Mouse (Mus musculus) kidney, embryonic 14.5 days (tissue): ENCODE results near the gene Setd1b. TPM values are rescaled to one million over a fixed set of nuclear protein-coding genes. Genes with fewer than 3 reads are reported as not detected.

ENCODE experiments used
- ATAC-seq: fragments of 200-750 bp; cut with Nextera tagmentation; 2 replicates; pipeline ENCODE4 v1.8.0; 2017; ENCODE audit warnings: moderate number of reproducible peaks, mild to moderate bottlenecking, moderate TSS enrichment, moderate library complexity; ENCODE audit not compliant: low FRiP score, low TSS enrichment
- H3K27ac ChIP-seq: fragments of 300-500 bp; sonication (generic); 2 replicates; pipeline ENCODE4 v1.5.1; 2014; ENCODE audit warnings: low read depth, mild to moderate bottlenecking, low read length, moderate library complexity, mixed read lengths
- H3K27me3 ChIP-seq: fragments of 300-500 bp; sonication (generic); 2 replicates; pipeline ENCODE4 v1.6.1; 2014; ENCODE audit warnings: mild to moderate bottlenecking, low read length; ENCODE audit not compliant: control insufficient read depth, insufficient read depth
- H3K36me3 ChIP-seq: fragments of 300-500 bp; sonication (generic); 2 replicates; pipeline ENCODE4 v1.6.1; 2014; ENCODE audit warnings: low read length, mixed read lengths; ENCODE audit not compliant: control insufficient read depth, insufficient read depth
- H3K4me1 ChIP-seq: fragments of 300-500 bp; sonication (generic); 2 replicates; pipeline ENCODE4 v1.6.1; 2014; ENCODE audit warnings: low read length, mixed read lengths; ENCODE audit not compliant: control insufficient read depth, insufficient read depth
- H3K4me2 ChIP-seq: fragments of 300-500 bp; sonication (generic); replicated peaks from 2 replicates; pipeline ENCODE4 v1.6.1; 2014; ENCODE audit warnings: low read depth, mild to moderate bottlenecking, low read length
- H3K4me3 ChIP-seq: fragments of 300-500 bp; sonication (generic); 2 replicates; pipeline ENCODE4 v1.5.1; 2014; ENCODE audit warnings: mild to moderate bottlenecking, low read length
- H3K9ac ChIP-seq: fragments of 300-500 bp; sonication (generic); 2 replicates; pipeline ENCODE4 v1.6.1; 2014; ENCODE audit warnings: low read depth, mild to moderate bottlenecking, low read length, moderate library complexity
- H3K9me3 ChIP-seq: fragments of 300-500 bp; sonication (generic); 2 replicates; pipeline ENCODE4 v1.6.1; 2016; ENCODE audit warnings: low read length; ENCODE audit not compliant: control insufficient read depth
- WGBS: fragments of 180-500 bp; shearing (Covaris S2); extraction: QIAGEN DNeasy Blood & Tissue Kit; methylation state at CpG from one replicate; pipeline ENCODE4 v1.1.7; 2014; 5-methylcytosine and 5-hydroxymethylcytosine counted together
- polyA plus RNA-seq: library from polyadenylated mRNA; unstranded; fragments of >200 nt; fragmentation: Nextera tagmentation; extraction: Ambion mirVana; gene quantifications from 2 replicates; pipeline ENCODE4 v1.2.1, GENCODE M21; 2014

The Setd1b gene
- polyA plus RNA-seq, 1 experiment from 2014 or later, result 16.7 TPM

DNA sequence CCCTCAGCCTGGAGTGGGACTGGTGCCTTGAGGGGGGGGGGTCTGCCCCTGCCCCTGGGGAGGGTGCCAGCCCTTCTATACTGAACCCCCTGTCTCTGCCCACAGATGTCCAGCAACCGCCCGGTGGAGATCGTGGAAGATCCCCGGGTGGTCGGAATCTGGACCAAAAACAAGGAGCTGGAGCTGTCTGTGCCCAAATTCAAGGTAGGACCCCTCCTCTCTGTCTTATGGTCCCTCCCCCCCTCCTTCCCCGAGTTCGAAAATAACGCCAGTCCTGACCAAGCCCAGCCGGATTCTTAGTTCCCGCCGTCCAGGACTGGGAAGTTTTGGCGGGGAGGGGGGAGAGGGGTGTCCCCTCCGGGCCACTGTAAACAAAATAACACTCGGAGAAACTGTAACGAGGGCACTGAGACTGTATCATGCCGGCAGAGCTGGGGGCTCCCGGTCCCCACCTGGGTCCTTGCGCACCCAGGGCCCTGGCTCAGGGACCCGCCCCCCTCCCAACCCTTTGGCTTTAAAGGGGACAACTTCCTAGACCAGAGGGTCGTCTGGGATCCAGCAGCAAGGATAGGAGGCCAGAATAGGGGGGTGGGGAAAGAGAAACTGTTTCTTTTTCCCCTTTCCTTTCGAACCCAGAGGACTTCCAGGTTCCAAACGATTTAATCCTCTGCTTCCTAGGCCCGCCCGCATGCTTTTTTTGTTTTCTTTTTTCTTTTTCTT lies 1.4 kb downstream of the Setd1b start:
- H3K4me2 ChIP-seq, result peak overlapping the region; percentile 100
- H3K27me3 ChIP-seq, result no peaks in the 10 kb centered on the region
- ATAC-seq, result no peak
- H3K27ac ChIP-seq, result peak overlapping the region; percentile 100
- H3K4me3 ChIP-seq, result peak overlapping the region; percentile 96
- H3K9ac ChIP-seq, result peak overlapping the region; percentile 100
- WGBS, result under 1% methylated on average over 21 of the region's 24 CpGs
- H3K9me3 ChIP-seq, result no peaks in the 10 kb centered on the region
- H3K36me3 ChIP-seq, result peaks cover 32% of the 10 kb centered on the region
- peaks cover 16% of the 10 kb centered on the region for H3K4me1 ChIP-seq

DNA sequence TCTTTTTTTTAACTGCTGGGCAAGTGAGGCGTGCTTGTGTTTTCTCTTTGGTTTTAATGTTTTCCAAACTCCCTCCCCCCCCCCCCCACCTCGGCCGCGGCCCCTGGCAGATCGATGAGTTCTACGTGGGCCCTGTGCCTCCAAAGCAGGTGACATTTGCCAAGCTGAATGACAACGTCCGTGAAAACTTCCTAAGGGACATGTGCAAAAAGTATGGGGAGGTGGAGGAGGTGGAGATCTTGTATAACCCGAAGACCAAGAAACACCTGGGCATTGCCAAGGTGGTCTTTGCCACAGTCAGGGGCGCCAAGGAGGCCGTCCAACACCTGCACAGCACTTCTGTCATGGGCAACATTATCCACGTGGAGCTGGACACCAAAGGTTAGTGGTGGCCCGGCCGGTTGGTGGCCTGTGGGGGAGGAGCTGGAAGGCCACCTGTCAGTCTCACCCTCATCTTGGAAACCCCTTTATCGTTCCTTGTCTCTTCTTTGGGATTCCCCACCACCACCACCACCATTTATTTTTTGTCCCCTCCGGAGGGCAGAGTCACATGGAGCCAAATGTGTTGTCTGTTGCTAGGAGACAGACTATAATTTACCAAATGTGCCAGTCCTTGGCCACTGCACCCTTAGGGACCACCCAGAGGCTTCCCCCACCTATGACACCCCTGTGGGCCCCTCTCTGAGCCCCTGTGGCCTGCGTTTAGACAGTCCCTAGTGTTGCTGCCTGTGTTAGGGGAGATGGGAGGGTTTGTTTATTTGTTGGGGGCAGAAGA lies 2.2 kb downstream of the Setd1b start:
- peaks cover 24% of the 10 kb centered on the region for H3K4me1 ChIP-seq
- H3K9me3 ChIP-seq, result no peaks in the 10 kb centered on the region
- no peak for ATAC-seq
- H3K27me3 ChIP-seq, result no peaks in the 10 kb centered on the region
- 6% methylated on average over 17 of the region's 17 CpGs for WGBS
- H3K27ac ChIP-seq, result no peak overlapping the region; the same call in 1 of the 2 replicates
- H3K4me3 ChIP-seq, result peak overlapping the region; percentile 96
- peaks cover 40% of the 10 kb centered on the region for H3K36me3 ChIP-seq
- peak overlapping the region; percentile 100; the same call in 1 of the 2 replicates for H3K9ac ChIP-seq
- H3K4me2 ChIP-seq, result peak overlapping the region; percentile 100

DNA sequence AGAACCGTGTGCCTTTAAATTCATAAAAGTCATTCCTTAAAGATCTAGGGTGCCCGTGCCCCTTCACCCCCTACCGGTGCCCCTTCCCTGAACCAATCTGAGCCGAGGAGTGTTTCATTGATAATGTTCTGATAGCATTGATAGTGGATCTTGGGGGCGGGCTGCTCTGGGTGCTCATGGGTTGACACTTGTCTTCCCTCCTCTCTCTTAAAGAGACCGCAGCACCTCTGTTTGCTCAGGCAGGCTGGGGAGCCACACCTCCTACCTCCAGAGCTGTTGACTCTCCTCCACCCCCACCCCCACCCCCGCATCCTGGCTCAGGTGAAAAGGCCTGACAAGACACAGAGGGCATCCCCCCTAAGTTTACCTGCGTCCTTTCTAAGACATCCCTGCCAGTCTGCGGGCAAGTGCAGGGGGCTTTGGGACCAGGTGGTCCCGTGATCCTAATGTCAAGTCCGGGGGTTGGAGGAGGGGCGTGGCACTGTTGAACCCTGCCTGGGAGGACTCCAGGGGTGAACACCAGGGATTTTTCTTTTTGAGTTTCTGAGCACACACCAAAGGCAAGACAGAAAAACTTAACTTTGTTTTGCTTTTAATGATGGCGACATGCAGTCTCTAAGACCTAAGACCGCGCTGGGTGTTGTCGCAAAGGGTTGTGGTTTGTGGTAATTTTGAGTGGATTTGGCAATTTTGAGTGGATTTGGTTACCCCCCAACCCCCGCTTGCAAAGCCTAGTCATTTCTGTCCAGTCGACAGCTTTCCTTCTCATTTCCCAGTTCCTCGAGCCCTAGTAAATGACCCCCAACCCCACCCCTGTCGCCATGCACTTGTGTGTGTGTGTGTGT lies 3.0 kb downstream of the Setd1b start:
- Histone ChIP-seq H3K27me3 (no peaks in the 10 kb centered on the region), H3K9ac (peak overlapping the region; percentile 18; the same call in 1 of the 2 replicates), H3K9me3 (no peaks in the 10 kb centered on the region), H3K27ac (no peak overlapping the region), H3K4me2 (peak overlapping the region; percentile 100), H3K4me3 (peak overlapping the region; percentile 96), H3K36me3 (peaks cover 45% of the 10 kb centered on the region), H3K4me1 (peaks cover 31% of the 10 kb centered on the region)
- ATAC-seq, result no peak
- 36% methylated on average over 20 of the region's 20 CpGs for WGBS

DNA sequence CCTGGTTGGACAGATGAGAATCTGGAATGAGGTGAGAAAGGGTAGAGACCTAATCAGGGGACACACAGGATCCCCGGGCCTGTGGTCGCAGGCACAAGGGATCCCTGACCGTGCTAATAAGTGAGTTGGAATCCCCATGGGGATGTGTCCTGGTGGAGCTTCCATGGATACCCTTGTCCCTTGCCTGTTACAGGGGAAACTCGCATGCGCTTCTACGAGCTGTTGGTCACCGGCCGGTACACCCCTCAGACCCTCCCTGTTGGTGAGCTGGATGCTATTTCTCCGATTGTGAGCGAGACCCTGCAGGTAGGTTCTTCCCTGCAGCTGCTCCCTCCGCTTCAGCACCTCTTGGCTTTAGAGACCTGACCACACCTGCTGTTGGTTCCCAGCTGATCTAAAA lies 4.4 kb downstream of the Setd1b start:
- Histone ChIP-seq H3K27me3 (no peaks in the 10 kb centered on the region), H3K4me3 (no peak overlapping the region), H3K27ac (no peak overlapping the region), H3K9ac (no peak overlapping the region), H3K9me3 (no peaks in the 10 kb centered on the region), H3K4me1 (peaks cover 43% of the 10 kb centered on the region), H3K4me2 (no peak overlapping the region), H3K36me3 (peaks cover 51% of the 10 kb centered on the region)
- no peak for ATAC-seq
- 88% methylated on average over 11 of the region's 11 CpGs for WGBS

DNA sequence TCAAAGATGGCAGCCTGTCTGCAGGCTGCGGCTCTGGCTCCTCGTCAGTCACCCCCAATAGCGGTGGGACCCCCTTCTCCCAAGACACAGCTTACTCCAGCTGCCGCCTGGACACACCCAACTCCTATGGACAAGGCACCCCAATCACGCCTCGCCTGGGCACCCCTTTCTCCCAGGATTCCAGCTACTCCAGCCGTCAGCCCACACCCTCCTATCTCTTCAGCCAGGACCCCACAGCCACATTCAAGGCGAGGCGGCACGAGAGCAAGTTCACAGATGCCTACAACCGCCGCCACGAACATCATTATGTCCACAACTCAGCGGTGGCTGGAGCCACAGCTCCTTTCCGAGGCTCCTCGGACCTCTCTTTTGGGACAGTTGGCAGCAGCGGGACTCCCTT lies 5.6 kb downstream of the Setd1b start:
- H3K4me2 ChIP-seq, result no peak overlapping the region
- H3K36me3 ChIP-seq, result peaks cover 63% of the 10 kb centered on the region
- WGBS, result 89% methylated on average over 17 of the region's 17 CpGs
- no peaks in the 10 kb centered on the region for H3K27me3 ChIP-seq
- H3K4me3 ChIP-seq, result no peak overlapping the region
- H3K9ac ChIP-seq, result no peak overlapping the region
- ATAC-seq, result no peak
- no peak overlapping the region for H3K27ac ChIP-seq
- H3K9me3 ChIP-seq, result no peaks in the 10 kb centered on the region
- H3K4me1 ChIP-seq, result peaks cover 47% of the 10 kb centered on the region

DNA sequence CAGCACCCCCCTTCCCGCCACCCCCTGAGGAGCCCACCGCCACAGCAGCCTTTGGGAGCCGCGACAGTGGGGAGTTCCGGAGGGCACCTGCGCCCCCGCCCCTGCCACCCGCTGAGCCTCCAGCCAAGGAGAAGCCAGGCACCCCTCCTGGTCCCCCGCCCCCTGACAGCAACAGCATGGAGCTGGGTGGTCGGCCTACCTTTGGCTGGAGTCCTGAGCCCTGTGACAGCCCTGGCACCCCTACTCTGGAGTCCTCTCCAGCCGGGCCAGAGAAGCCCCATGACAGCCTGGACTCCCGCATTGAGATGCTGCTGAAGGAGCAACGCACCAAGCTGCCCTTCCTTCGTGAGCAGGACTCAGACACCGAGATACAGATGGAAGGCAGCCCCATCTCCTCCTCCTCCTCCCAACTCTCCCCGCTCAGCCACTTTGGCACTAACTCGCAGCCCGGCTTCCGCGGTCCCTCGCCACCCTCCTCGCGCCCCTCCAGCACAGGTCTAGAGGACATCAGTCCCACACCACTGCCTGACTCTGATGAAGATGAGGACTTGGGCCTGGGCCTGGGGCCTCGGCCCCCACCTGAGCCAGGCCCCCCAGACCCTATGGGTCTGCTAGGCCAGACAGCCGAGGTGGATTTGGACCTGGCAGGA lies 6.2 kb downstream of the Setd1b start:
- no peaks in the 10 kb centered on the region for H3K9me3 ChIP-seq
- H3K27me3 ChIP-seq, result no peaks in the 10 kb centered on the region
- H3K4me3 ChIP-seq, result no peak overlapping the region
- no peak overlapping the region for H3K27ac ChIP-seq
- H3K4me2 ChIP-seq, result no peak overlapping the region
- H3K9ac ChIP-seq, result no peak overlapping the region
- WGBS, result 91% methylated on average over 25 of the region's 25 CpGs
- ATAC-seq, result no peak
- H3K36me3 ChIP-seq, result peaks cover 69% of the 10 kb centered on the region
- peaks cover 47% of the 10 kb centered on the region for H3K4me1 ChIP-seq

DNA sequence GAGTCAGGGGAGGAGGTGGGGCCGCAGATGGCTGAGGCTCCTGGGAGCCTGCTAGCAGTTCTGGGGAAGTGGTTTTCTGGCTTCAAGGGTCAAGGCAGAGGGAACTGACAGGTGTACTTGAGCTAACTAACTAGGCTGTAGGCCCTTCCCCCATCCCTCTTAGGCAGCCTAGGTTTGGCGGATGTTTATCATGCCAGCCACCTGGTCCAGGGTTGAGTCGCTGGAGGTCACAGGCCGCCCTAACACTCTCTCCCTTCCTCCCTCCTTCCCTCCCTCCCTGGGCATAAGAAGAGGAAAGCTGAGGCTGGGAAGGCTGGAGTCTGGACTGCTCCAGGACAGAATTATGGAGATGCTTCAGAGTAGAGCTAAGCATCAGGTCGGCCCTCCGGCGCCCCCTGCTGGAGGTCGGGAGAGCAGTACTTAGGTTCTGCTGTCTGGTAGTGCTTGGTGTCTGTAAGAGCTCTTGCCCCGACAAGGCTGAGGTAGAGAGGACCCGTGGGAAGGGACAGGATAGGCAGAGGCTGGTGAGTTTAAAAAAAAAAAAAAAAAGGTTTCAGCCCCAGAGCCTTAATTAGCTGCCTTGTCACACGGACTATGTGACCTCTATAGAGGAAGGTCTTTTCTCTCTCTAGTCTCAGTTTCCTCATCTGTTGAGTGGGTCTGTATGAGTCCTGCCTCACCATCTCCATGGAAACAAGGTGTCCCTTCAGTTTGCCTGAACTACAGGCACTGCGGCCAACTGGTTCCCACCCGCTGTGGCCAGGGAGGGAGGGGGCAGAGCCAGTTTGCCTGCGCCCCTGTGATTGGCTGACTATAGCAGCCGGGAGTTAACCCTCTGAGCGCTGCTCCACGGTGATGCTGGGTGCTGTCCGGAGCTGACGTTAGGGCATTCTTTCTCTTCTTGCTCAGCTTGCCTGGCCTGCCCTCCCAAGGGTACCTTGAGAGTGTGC lies 7.7 kb downstream of the Setd1b start:
- WGBS, result 4% methylated on average over 19 of the region's 19 CpGs
- H3K4me1 ChIP-seq, result peaks cover 39% of the 10 kb centered on the region
- ATAC-seq, result peak; percentile 88
- peaks cover 82% of the 10 kb centered on the region for H3K36me3 ChIP-seq
- H3K9me3 ChIP-seq, result no peaks in the 10 kb centered on the region
- peak overlapping the region; percentile 29; the same call in 1 of the 2 replicates for H3K9ac ChIP-seq
- H3K4me2 ChIP-seq, result peak overlapping the region; percentile 47
- H3K4me3 ChIP-seq, result peak overlapping the region; percentile 33
- H3K27ac ChIP-seq, result peak overlapping the region; percentile 17; the same call in 1 of the 2 replicates
- no peaks in the 10 kb centered on the region for H3K27me3 ChIP-seq
